Mouse (Mus musculus): ENCODE results near the gene Gm29644. TPM values are rescaled to one million over a fixed set of nuclear protein-coding genes. Genes with fewer than 3 reads are reported as not detected.

Gene Gm29644
- total RNA-seq (2023), result not detected

DNA sequence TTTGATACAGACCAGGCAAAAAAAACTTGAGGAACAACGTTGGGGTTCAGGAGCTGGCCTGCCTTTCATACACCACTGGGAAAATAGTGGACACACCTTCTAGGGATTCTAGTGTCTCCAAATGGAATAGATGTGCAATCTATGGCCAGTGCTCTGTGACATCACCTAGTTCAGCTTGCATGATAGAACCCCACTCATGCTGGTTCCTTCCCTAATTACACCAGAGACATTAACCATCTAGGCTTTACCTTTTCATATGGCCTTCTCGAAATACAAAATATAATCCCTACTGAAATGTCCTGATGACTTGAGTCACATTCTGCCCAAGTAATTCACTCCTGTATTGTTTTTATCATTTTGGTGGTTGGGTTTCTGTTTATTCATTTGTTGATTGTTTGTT, at the start of gene Gm29644, which contains the start of gene Gm29423:
Gene Gm29644, minus strand, starts transcription at position 157 of the 400 bp plus-strand sequence.
Gene Gm29423, minus strand, starts transcription at position 101 of the 400 bp plus-strand sequence.

DNA sequence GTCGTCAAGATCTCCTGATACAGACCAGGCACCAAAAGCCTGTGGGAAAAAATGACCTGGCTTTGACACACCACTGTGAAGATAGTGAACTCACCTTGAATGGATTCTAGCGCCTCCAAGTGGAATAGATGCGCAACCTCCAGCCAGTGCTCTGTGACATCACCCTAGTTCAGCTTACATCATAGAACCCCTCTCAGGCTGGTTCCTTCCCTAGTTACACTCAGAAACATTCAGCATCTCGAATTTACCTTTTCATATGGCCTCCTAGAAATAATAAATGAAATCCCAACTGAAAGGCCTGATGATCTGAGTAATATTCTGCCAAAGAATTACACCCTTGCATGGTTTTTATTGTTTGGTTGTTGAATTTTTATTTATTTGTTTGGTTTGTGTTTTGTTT, 29.6 kb downstream of the Gm29644 start, which contains the start of gene Gm21118:
Gene Gm21118, minus strand, starts transcription at position 101 of the 400 bp plus-strand sequence.

Other genes starting within 250 kb of the Gm29644 start
- gene Gm21118, start 29.7 kb downstream of the Gm29644 start, total RNA-seq (2023), result not detected
- not detected for gene Gm29423, start 56 bp downstream of the Gm29644 start, total RNA-seq (2023)
- gene Gm20888, start 138.5 kb upstream of the Gm29644 start, total RNA-seq (2023), result not detected

Measured in B cell, adult 67 days (primary cell).